Mouse (Mus musculus) hindbrain, embryonic 14.5 days (tissue): ENCODE measurements around the gene Apbb2. TPM values are rescaled to one million over a fixed set of nuclear protein-coding genes. Genes with fewer than 3 reads are reported as not detected.

Source experiments
- ATAC-seq: fragments of 200-750 bp; cut with Nextera tagmentation; 2 replicates; pipeline ENCODE4 v1.8.0; 2017; ENCODE audit warnings: moderate number of reproducible peaks, mild to moderate bottlenecking, moderate TSS enrichment, moderate library complexity; ENCODE audit not compliant: low FRiP score
- DNase-seq: peaks from one replicate; pipeline ENCODE4 v3.0.0-alpha.2; 2015; ENCODE audit warnings: low spot score
- H3K27ac ChIP-seq: fragments of 300-500 bp; sonication (generic); 2 replicates; pipeline ENCODE4 v1.5.1; 2014; ENCODE audit warnings: mild to moderate bottlenecking, moderate library complexity
- H3K27me3 ChIP-seq: fragments of 300-500 bp; sonication (generic); 2 replicates; pipeline ENCODE4 v1.6.1; 2014; ENCODE audit warnings: mild to moderate bottlenecking, low read length, mixed read lengths; ENCODE audit not compliant: control insufficient read depth, insufficient read depth
- H3K36me3 ChIP-seq: fragments of 300-500 bp; sonication (generic); replicated peaks from 2 replicates; pipeline ENCODE4 v1.6.1; 2014; ENCODE audit not compliant: control insufficient read depth, insufficient read depth
- H3K4me1 ChIP-seq: fragments of 300-500 bp; sonication (generic); replicated peaks from 2 replicates; pipeline ENCODE4 v1.6.1; 2014; ENCODE audit warnings: antibody characterized with exemption, low read length, mixed read lengths; ENCODE audit not compliant: control insufficient read depth, insufficient read depth
- H3K4me2 ChIP-seq: fragments of 300-500 bp; sonication (generic); replicated peaks from 2 replicates; pipeline ENCODE4 v1.6.1; 2014; ENCODE audit warnings: mild to moderate bottlenecking, moderate library complexity
- H3K4me3 ChIP-seq: fragments of 300-500 bp; sonication (generic); replicated peaks from 2 replicates; pipeline ENCODE4 v1.5.1; 2014; ENCODE audit warnings: mild to moderate bottlenecking, low read length
- H3K9ac ChIP-seq: fragments of 300-500 bp; sonication (generic); 2 replicates; pipeline ENCODE4 v1.6.1; 2014
- H3K9me3 ChIP-seq: fragments of 300-500 bp; sonication (generic); 2 replicates; pipeline ENCODE4 v1.6.1; 2016; ENCODE audit warnings: low read length; ENCODE audit not compliant: control insufficient read depth
- WGBS: fragments of 180-500 bp; shearing (Covaris S2); extraction: QIAGEN DNeasy Blood & Tissue Kit; methylation state at CpG from one replicate; pipeline ENCODE4 v1.1.7; 2014; 5-methylcytosine and 5-hydroxymethylcytosine counted together
- polyA plus RNA-seq: library from polyadenylated mRNA; unstranded; fragments of >200 nt; fragmentation: Nextera tagmentation; extraction: Ambion mirVana; gene quantifications from 2 replicates; pipeline ENCODE4 v1.2.1, GENCODE M21; 2014

Apbb2 gene
- polyA plus RNA-seq, 1 experiment from 2014 or later = 113 TPM

GRCm38 (mm10) chr5:66351836-66352390 is 266.7 kb downstream of the Apbb2 start:
- Histone ChIP-seq H3K27ac (no peak overlapping the region), H3K9me3 (no peaks in the 10 kb centered on the region), H3K27me3 (no peaks in the 10 kb centered on the region), H3K4me3 (no peak overlapping the region), H3K4me1 (0 out of 2 replicates have a peak, but pooled peaks cover 6% of the 10 kb centered on the region), H3K4me2 (no peak overlapping the region), H3K36me3 (no peaks in the 10 kb centered on the region), H3K9ac (no peak overlapping the region)
- DNase-seq (no peak), ATAC-seq (no peak)
- 84% methylated on average over 7 of the region's 7 CpGs for WGBS

- no peak for DNase-seq
Measured at GRCm38 (mm10) chr5:66351064-66351463, 267.5 kb downstream of the Apbb2 start.

GRCm38 (mm10) chr5:66350611-66351010 is 268.0 kb downstream of the Apbb2 start:
- Histone ChIP-seq H3K27me3 (no peaks in the 10 kb centered on the region), H3K27ac (no peak overlapping the region), H3K36me3 (no peaks in the 10 kb centered on the region), H3K4me2 (no peak overlapping the region), H3K9me3 (no peaks in the 10 kb centered on the region), H3K9ac (no peak overlapping the region), H3K4me1 (0 out of 2 replicates have a peak, but pooled peaks cover 6% of the 10 kb centered on the region), H3K4me3 (no peak overlapping the region)
- WGBS = 93% methylated on average over 6 of the region's 6 CpGs
- DNase-seq (no peak), ATAC-seq (no peak; the same call in 1 of the 2 replicates)

More at GRCm38 (mm10) chr5:66351064-66351463, 267.5 kb downstream of the Apbb2 start:
- no peak for ATAC-seq
- Histone ChIP-seq H3K36me3 (no peaks in the 10 kb centered on the region), H3K4me3 (no peak overlapping the region), H3K27ac (no peak overlapping the region), H3K4me1 (0 out of 2 replicates have a peak, but pooled peaks cover 6% of the 10 kb centered on the region), H3K4me2 (no peak overlapping the region), H3K9me3 (no peaks in the 10 kb centered on the region), H3K27me3 (no peaks in the 10 kb centered on the region), H3K9ac (no peak overlapping the region)
- 61% methylated on average over 12 of the region's 12 CpGs for WGBS

GRCm38 (mm10) chr5:66348421-66348820 is 270.2 kb downstream of the Apbb2 start:
- Histone ChIP-seq H3K9me3 (no peaks in the 10 kb centered on the region), H3K27me3 (no peaks in the 10 kb centered on the region), H3K4me3 (no peak overlapping the region), H3K9ac (no peak overlapping the region), H3K4me1 (peaks cover 6% of the 10 kb centered on the region; the same call in 1 of the 2 replicates), H3K36me3 (no peaks in the 10 kb centered on the region), H3K27ac (no peak overlapping the region), H3K4me2 (no peak overlapping the region)
- DNase-seq = no peak
- WGBS = 72% methylated on average over 6 of the region's 6 CpGs
- no peak for ATAC-seq

GRCm38 (mm10) chr5:66346756-66347155 is 271.8 kb downstream of the Apbb2 start:
- H3K27me3 ChIP-seq = no peaks in the 10 kb centered on the region
- H3K4me3 ChIP-seq = no peak overlapping the region
- no peak for ATAC-seq
- H3K4me2 ChIP-seq = no peak overlapping the region
- H3K9me3 ChIP-seq = no peaks in the 10 kb centered on the region
- H3K4me1 ChIP-seq = peaks cover 8% of the 10 kb centered on the region; the same call in 1 of the 2 replicates
- 88% methylated on average over 6 of the region's 6 CpGs for WGBS
- no peak for DNase-seq
- no peaks in the 10 kb centered on the region for H3K36me3 ChIP-seq
- H3K9ac ChIP-seq = no peak overlapping the region
- H3K27ac ChIP-seq = no peak overlapping the region

GRCm38 (mm10) chr5:66345140-66345539 is 273.4 kb downstream of the Apbb2 start:
- Histone ChIP-seq H3K9me3 (no peaks in the 10 kb centered on the region), H3K27me3 (no peaks in the 10 kb centered on the region), H3K4me1 (peaks cover 24% of the 10 kb centered on the region), H3K36me3 (no peaks in the 10 kb centered on the region), H3K9ac (no peak overlapping the region), H3K4me3 (no peak overlapping the region), H3K27ac (no peak overlapping the region), H3K4me2 (no peak overlapping the region)
- WGBS = 51% methylated on average over 3 of the region's 3 CpGs
- no peak for DNase-seq
- ATAC-seq = no peak

- Histone ChIP-seq H3K4me2 (no peak overlapping the region), H3K27me3 (no peaks in the 10 kb centered on the region), H3K4me1 (peaks cover 32% of the 10 kb centered on the region), H3K9me3 (no peaks in the 10 kb centered on the region), H3K36me3 (no peaks in the 10 kb centered on the region), H3K4me3 (no peak overlapping the region), H3K27ac (no peak overlapping the region), H3K9ac (no peak overlapping the region)
- 67% methylated on average over 2 of the region's 2 CpGs for WGBS
- no peak for ATAC-seq
- DNase-seq = no peak
Measured at GRCm38 (mm10) chr5:66344182-66344581, 274.4 kb downstream of the Apbb2 start.

DNA sequence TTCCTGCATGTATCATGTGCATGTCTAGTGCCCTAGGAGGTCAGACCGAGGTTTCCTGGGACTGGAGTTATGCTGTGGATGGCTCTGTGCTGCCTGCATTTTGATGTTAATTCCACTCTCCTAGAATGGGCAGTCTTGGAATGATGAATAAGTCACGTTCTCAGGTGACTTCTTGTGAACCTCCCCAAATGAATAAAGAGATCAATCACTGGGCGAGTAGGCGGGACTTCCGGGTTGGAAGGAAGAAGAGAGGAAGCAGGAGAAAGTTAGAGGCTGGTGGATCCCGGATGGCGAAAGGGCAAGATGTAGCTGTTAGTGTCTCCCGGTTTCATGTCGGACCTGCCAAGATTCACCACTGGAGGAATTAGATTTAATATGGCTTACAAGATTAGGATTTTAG is 276.3 kb downstream of the Apbb2 start:
- no peak for DNase-seq
- Histone ChIP-seq H3K36me3 (no peaks in the 10 kb centered on the region), H3K27ac (no peak overlapping the region), H3K4me3 (no peak overlapping the region), H3K4me2 (no peak overlapping the region), H3K9me3 (no peaks in the 10 kb centered on the region), H3K27me3 (no peaks in the 10 kb centered on the region), H3K9ac (no peak overlapping the region), H3K4me1 (peaks cover 47% of the 10 kb centered on the region)
- ATAC-seq = no peak
- 69% methylated on average over 9 of the region's 9 CpGs for WGBS

DNA sequence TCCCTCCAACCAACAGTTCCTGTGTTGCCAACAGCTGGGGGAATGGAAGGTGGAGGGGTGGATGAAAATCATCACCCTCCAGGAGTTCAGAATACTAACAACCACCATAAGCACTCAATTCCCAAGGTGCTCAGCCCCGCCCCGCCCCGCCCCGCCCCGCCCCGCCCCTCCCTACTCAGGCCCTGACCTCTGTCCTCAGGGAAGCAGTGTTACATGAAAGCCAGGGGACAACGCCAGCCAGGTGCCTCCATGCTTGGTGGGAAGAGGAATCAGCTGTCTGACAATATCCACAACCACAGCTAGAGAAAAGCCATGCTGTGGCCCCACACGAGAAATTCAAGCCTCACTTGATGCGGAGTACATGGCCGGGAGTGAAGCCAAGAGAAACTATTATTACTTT is 276.7 kb downstream of the Apbb2 start:
- ATAC-seq (no peak), DNase-seq (no peak)
- no peak overlapping the region for H3K4me2 ChIP-seq
- no peaks in the 10 kb centered on the region for H3K9me3 ChIP-seq
- no peaks in the 10 kb centered on the region for H3K36me3 ChIP-seq
- H3K27me3 ChIP-seq = no peaks in the 10 kb centered on the region
- 49% methylated on average over 10 of the region's 10 CpGs for WGBS
- no peak overlapping the region for H3K4me3 ChIP-seq
- no peak overlapping the region for H3K9ac ChIP-seq
- no peak overlapping the region for H3K27ac ChIP-seq
- peaks cover 51% of the 10 kb centered on the region for H3K4me1 ChIP-seq
